Comparison of ENCODE assay signal across 40 mouse cellular contexts in the genomic region with DNA sequence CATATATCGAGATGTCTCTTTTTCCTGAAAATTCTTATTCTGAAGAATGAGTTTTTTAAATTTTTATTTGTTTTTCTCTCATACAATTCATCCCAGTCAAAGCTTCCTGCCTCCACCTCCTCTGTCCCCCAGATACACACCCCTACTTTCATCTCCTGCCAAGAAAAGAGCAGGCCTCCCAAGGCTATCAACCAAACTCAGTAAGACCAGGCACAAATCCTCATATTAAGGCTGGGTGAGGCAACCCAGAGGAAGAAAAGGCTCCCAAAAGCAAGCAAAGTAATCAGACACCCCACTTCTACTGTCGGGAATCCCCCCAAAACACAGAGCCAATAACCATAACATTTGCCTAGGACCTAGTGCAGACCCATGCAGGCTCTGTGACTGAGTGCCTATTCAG. TPM values are rescaled to one million over a fixed set of nuclear protein-coding genes. Genes with fewer than 3 reads are reported as not detected.
"Had no signal": no experiment of that assay in that cellular context is flagged by ENCODE, and none has a peak within 500 bp of the region (broad histone marks: within the 10 kb centered on the region; RNA-seq: fewer than 3 reads in every experiment).

No protein-coding gene starts in this region.

- H3K27me3 ChIP-seq: hindbrain, embryonic 13.5 days; hindbrain, embryonic 15.5 days; intestine, embryonic 15.5 days; kidney, embryonic 15.5 days had no signal

- H3K4me3 ChIP-seq: heart, embryonic 12.5 days; heart, embryonic 13.5 days; heart, embryonic 15.5 days; hindbrain, embryonic 10.5 days; hindbrain, embryonic 12.5 days; hindbrain, embryonic 13.5 days; hindbrain, embryonic 15.5 days; intestine, embryonic 15.5 days; kidney, embryonic 15.5 days; layer of hippocampus, adult 2 months; left cerebral cortex, adult 2 months had no signal

- DNase-seq: heart, postnatal 10 days; heart, postnatal 14 days; heart, postnatal 36 days; heart, postnatal 4 days; kidney, adult 11 months; kidney, adult 18-20 months; kidney, adult 2 months; kidney, adult 8-10 months; kidney, adult 9 months; kidney, postnatal 10 days; kidney, postnatal 14 days; kidney, postnatal 25 days; kidney, postnatal 36 days; kidney, postnatal 4 days; layer of hippocampus, adult 9-11 months; layer of hippocampus, postnatal 36 days had no signal

- H3K4me2 ChIP-seq: heart, embryonic 12.5 days; heart, embryonic 13.5 days; heart, embryonic 15.5 days; hindbrain, embryonic 12.5 days; hindbrain, embryonic 13.5 days; hindbrain, embryonic 14.5 days; hindbrain, embryonic 15.5 days; intestine, embryonic 15.5 days; kidney, embryonic 15.5 days had no signal

- H3K36me3 ChIP-seq: heart, embryonic 12.5 days; heart, embryonic 13.5 days; heart, embryonic 15.5 days; hindbrain, embryonic 10.5 days; hindbrain, embryonic 12.5 days; hindbrain, embryonic 13.5 days; hindbrain, embryonic 15.5 days; intestine, embryonic 15.5 days; kidney, embryonic 15.5 days had no signal

RNA-seq across cellular contexts. Expression of a gene that starts 21.5 kb away (rescaled TPM):
- total RNA-seq: heart, postnatal 10 days; heart, postnatal 14 days; heart, postnatal 25 days; heart, postnatal 36 days; heart, postnatal 4 days; hematopoietic stem cell, adult 5-6 weeks; hindbrain, postnatal 0 days; layer of hippocampus, adult 18-20 months; layer of hippocampus, adult 2 months; layer of hippocampus, adult 8-10 months; layer of hippocampus, postnatal 10 days; layer of hippocampus, postnatal 14 days; layer of hippocampus, postnatal 25 days; layer of hippocampus, postnatal 36 days; left cerebral cortex, adult 18-20 months; left cerebral cortex, adult 2 months; left cerebral cortex, adult 8-10 months had no signal
- polyA plus RNA-seq: heart, embryonic 12.5 days; heart, embryonic 14.5 days; hindbrain, embryonic 13.5 days; hindbrain, embryonic 15.5 days; inflammation-experienced regulatory T-cells, adult 6 months had no signal
